Mouse (Mus musculus) Patski (cell line): ENCODE results near the gene Btbd2. TPM values are rescaled to one million over a fixed set of nuclear protein-coding genes. Genes with fewer than 3 reads are reported as not detected.

Experiments used
- ATAC-seq: fragments of 100-300 bp; one replicate; pipeline ENCODE4 v1.8.0; 2021
- CTCF ChIA-PET: fragments of 350-600 bp; sonication (Branson Sonifier 250); formaldehyde crosslinking; loops from one replicate; lab custom pipeline; 2022; ENCODE audit warnings: inconsistent platforms; lab: Charles Lee
- POLR2A ChIA-PET: fragments of 350-600 bp; sonication (Branson Sonifier 250); formaldehyde crosslinking; loops from one replicate; lab custom pipeline; 2022; ENCODE audit warnings: antibody characterized with exemption, inconsistent platforms; lab: Charles Lee
- DNase-seq: peaks from one replicate; pipeline ENCODE4 v3.0.0-alpha.2; 2011; ENCODE audit warnings: low read depth, low spot score
- H3K27me3 ChIP-seq: fragments of 371-371 bp; one replicate; pipeline ENCODE4 v1.5.1; 2021
- CTCF ChIP-seq: fragments of 100-300 bp; IDR thresholded peaks from one replicate; pipeline ENCODE4 v1.5.1; 2021
- in situ Hi-C: fragments of 300-500 bp; cut with MboI; formaldehyde crosslinking; loops from 3 replicates; pipeline ENCODE4 v1.11.1; 2018; ENCODE audit warnings: low pct_unique_long_range_greater_than_20kb, mixed read lengths
- polyA plus RNA-seq: library from polyadenylated mRNA; unstranded; gene quantifications from one replicate; pipeline ENCODE4 v1.2.3, GENCODE M21; 2021

Gene Btbd2
- polyA plus RNA-seq, 1 experiment from 2014 or later = 70.4 TPM

GRCm38 (mm10) chr10:80671936-80672690, 15.2 kb upstream of the Btbd2 start:
- in situ Hi-C loops = no loop called here
- no peak for TF ChIP-seq CTCF
- CTCF ChIA-PET = interaction anchor here (7.0 kb wide), 1 partner anchor 11 kb away, joined by 52 read pairs; no protein-coding TSS in a partner anchor
- no peaks in the 10 kb centered on the region for H3K27me3 ChIP-seq
- DNase-seq (no peak), ATAC-seq (no peak)
- POLR2A ChIA-PET = interaction anchor here (1.4 kb wide), 1 partner anchor 10 kb away, joined by 3 read pairs; no protein-coding TSS in a partner anchor

DNA sequence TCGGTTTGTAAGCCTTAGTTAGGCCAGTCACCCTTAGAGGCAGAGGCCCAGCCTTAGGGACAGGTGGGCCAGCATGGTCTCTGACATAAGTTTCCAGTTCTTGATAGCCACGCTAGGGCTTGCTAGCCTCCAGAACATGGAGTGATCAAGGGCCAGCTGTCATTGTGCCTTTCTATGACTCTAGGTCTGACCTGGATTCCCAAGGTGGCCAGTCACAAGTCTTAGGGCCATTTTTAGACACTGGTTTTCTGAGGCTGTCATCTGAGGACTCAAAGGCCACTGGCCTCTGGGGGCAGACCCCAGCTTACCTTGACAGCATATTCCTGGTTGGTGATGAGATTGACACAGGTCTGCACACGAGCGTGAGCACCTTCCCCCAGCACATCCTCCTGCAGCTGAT, 14.4 kb upstream of the Btbd2 start:
- in situ Hi-C loops = no loop called here
- ChIA-PET POLR2A (no interaction called here), CTCF (interaction anchor here (2.4 kb wide), 1 partner anchor 11 kb away, joined by 7 read pairs; no protein-coding TSS in a partner anchor)
- ATAC-seq = no peak
- H3K27me3 ChIP-seq = no peaks in the 10 kb centered on the region
- no peak for DNase-seq
- no peak for TF ChIP-seq CTCF

GRCm38 (mm10) chr10:80670531-80670930, 13.7 kb upstream of the Btbd2 start:
- CTCF ChIA-PET = interaction anchor here (1.4 to 2.4 kb wide), 2 partner anchors 8 to 10 kb away, joined by 3 to 7 read pairs; no protein-coding TSS in a partner anchor
- in situ Hi-C loops = no loop called here
- ATAC-seq (no peak), DNase-seq (no peak)
- POLR2A ChIA-PET = interaction anchor here (1.0 kb wide), 1 partner anchor 48 kb away, joined by 3 read pairs; the partner anchor contains the start of gene Csnk1g2
- TF ChIP-seq CTCF = no peak
- no peaks in the 10 kb centered on the region for H3K27me3 ChIP-seq

DNA sequence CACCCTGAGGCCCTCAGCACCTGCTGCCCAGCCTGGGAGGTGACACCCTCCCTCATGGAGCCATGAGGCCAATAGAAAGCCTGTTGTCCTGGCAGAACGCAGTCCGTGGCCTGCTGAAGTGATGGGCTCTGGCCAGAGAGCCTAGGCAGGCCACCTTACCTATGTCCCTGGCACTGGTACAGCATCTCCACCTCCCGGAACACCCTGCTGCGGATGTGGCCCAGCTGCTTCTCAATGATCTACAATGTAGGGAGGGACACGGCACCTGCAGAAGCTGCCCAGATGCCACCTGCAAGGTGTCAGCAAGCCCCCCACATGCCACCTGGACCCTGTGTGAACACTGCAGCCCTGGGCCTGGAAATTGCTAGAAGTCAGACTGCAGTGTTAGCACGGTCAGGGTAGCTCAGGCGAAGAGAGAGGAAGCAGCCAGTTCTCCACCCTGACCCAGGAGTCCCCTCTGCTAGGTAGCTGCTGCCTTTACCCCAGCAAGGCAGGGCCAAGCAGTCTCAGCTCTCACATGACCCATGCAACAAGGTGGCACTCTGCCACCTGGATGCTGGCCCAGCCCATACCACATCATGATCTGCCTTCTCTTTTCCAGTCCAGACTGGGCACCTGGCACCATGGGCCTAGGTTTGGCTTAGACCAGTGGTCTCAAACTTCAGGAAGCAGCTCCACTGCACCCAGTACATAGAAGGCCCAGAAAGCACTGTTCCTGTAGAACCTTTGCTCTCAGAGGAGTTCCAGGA, 13.0 kb upstream of the Btbd2 start:
- in situ Hi-C loops = no loop called here
- no peaks in the 10 kb centered on the region for H3K27me3 ChIP-seq
- ATAC-seq = no peak
- POLR2A ChIA-PET = interaction anchor here (1.0 kb wide), 1 partner anchor 47 kb away, joined by 3 read pairs; the partner anchor contains the start of gene Csnk1g2
- DNase-seq = no peak
- CTCF ChIA-PET = interaction anchor here (1.4 to 2.4 kb wide), 2 partner anchors 9 kb away, joined by 3 to 7 read pairs; no protein-coding TSS in a partner anchor
- no peak for TF ChIP-seq CTCF

GRCm38 (mm10) chr10:80669018-80669417, 12.1 kb upstream of the Btbd2 start:
- no peak for DNase-seq
- ChIA-PET POLR2A (interaction anchor here (7.5 kb wide), 1 partner anchor 9 kb away, joined by 78 read pairs; the partner anchor contains the start of gene Mknk2), CTCF (interaction anchor here (1.4 to 2.4 kb wide), 2 partner anchors 8 to 10 kb away, joined by 3 to 7 read pairs; no protein-coding TSS in a partner anchor)
- in situ Hi-C loops = no loop called here
- no peak for TF ChIP-seq CTCF
- no peaks in the 10 kb centered on the region for H3K27me3 ChIP-seq
- ATAC-seq = no peak

GRCm38 (mm10) chr10:80668614-80669013, 11.7 kb upstream of the Btbd2 start:
- H3K27me3 ChIP-seq = no peaks in the 10 kb centered on the region
- DNase-seq = no peak
- in situ Hi-C loops = no loop called here
- ChIA-PET POLR2A (interaction anchor here (7.5 kb wide), 1 partner anchor 9 kb away, joined by 78 read pairs; the partner anchor contains the start of gene Mknk2), CTCF (no interaction called here)
- ATAC-seq = no peak
- TF ChIP-seq CTCF = no peak

- no peak for ATAC-seq
- DNase-seq = no peak
- no peaks in the 10 kb centered on the region for H3K27me3 ChIP-seq
- ChIA-PET CTCF (interaction anchor here (0.8 to 1.3 kb wide), 3 partner anchors 8 to 89 kb away, joined by 3 to 4 read pairs (median 4); partner anchors contain the start of gene Mknk2), POLR2A (interaction anchor here (7.5 kb wide), 1 partner anchor 11 kb away, joined by 78 read pairs; the partner anchor contains the start of gene Mknk2)
- in situ Hi-C loops = no loop called here
- TF ChIP-seq CTCF = no peak
These were observed 10.1 kb upstream of the Btbd2 start for GRCm38 (mm10) chr10:80666837-80667412.

GRCm38 (mm10) chr10:80665981-80666733, 9.3 kb upstream of the Btbd2 start:
- TF ChIP-seq CTCF = no peak
- ATAC-seq (peak; percentile 1), DNase-seq (no peak)
- in situ Hi-C loops = no loop called here
- ChIA-PET CTCF (interaction anchor here (0.8 to 1.7 kb wide), 4 partner anchors 9 to 89 kb away, joined by 3 to 7 read pairs (median 4); partner anchors contain the start of gene Mknk2), POLR2A (interaction anchor here (7.5 kb wide), 1 partner anchor 12 kb away, joined by 78 read pairs; the partner anchor contains the start of gene Mknk2)
- no peaks in the 10 kb centered on the region for H3K27me3 ChIP-seq

GRCm38 (mm10) chr10:80665459-80665858, 8.6 kb upstream of the Btbd2 start:
- in situ Hi-C loops = no loop called here
- POLR2A ChIA-PET = interaction anchor here (7.5 kb wide), 1 partner anchor 12 kb away, joined by 78 read pairs; the partner anchor contains the start of gene Mknk2

More at GRCm38 (mm10) chr10:80665459-80665858, 8.6 kb upstream of the Btbd2 start:
- no peak for DNase-seq
- no peak for TF ChIP-seq CTCF
- ATAC-seq = no peak
- H3K27me3 ChIP-seq = no peaks in the 10 kb centered on the region
- CTCF ChIA-PET = interaction anchor here (1.3 to 1.7 kb wide), 3 partner anchors 10 to 87 kb away, joined by 3 to 7 read pairs (median 4); no protein-coding TSS in a partner anchor
